Mouse (Mus musculus) erythroblast, embryonic 14.5 days (primary cell): ENCODE results near the gene Ppfia2. TPM values are rescaled to one million over a fixed set of nuclear protein-coding genes. Genes with fewer than 3 reads are reported as not detected.

Source experiments
- H3K27me3 ChIP-seq: 2 replicates; pipeline ENCODE4 v1.6.1; 2012; ENCODE audit warnings: inconsistent platforms; ENCODE audit not compliant: control insufficient read depth
- H3K36me3 ChIP-seq: 2 replicates; pipeline ENCODE4 v1.6.1; 2012; ENCODE audit warnings: mild to moderate bottlenecking, inconsistent platforms; ENCODE audit not compliant: control insufficient read depth
- H3K4me1 ChIP-seq: 2 replicates; pipeline ENCODE4 v1.6.1; 2012; ENCODE audit warnings: inconsistent platforms; ENCODE audit not compliant: control insufficient read depth
- H3K4me3 ChIP-seq: replicated peaks from 2 replicates; pipeline ENCODE3; 2012; ENCODE audit warnings: moderate library complexity, mild to moderate bottlenecking, inconsistent platforms
- H3K9me3 ChIP-seq: 2 replicates; pipeline ENCODE4 v1.6.1; 2012; ENCODE audit warnings: low read length, inconsistent platforms, mixed read lengths; ENCODE audit not compliant: control insufficient read depth
- GATA1 ChIP-seq: IDR thresholded peaks from 2 replicates; pipeline ENCODE4 v1.6.1; 2012; ENCODE audit warnings: low read length, inconsistent platforms, mixed read lengths
- TAL1 ChIP-seq: IDR thresholded peaks from 3 replicates; pipeline ENCODE4 v1.6.1; 2012; ENCODE audit warnings: low read length, inconsistent platforms, mixed read lengths
- polyA plus RNA-seq: library from polyadenylated mRNA; stranded (reverse); fragments of >175 nt; gene quantifications from 2 replicates; pipeline ENCODE4 v1.2.3, GENCODE M21; 2012

The Ppfia2 gene
- polyA plus RNA-seq, 1 experiment: not detected

DNA sequence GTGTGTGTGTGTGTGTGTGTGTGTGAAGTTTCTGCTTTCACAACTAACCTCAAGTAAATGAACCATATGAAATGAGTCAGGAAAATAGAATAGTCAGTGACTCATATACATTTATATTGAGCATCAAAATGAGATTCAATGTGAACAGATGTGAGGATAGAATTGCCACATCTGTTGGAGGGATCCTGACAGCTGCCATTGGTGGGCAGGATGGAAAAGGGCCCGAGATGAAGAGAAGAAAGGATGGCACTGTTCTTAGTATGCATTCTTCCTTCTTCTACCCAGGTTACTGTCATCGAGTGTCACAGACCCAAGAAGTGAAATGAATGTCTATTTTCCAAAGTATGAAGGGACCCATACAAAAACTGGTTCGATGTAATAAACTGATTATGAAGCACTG, 268.1 kb downstream of the Ppfia2 start:
- TF ChIP-seq GATA1: no peak
- no peak for TF ChIP-seq TAL1
- no peaks in the 10 kb centered on the region for H3K36me3 ChIP-seq
- no peak overlapping the region for H3K4me3 ChIP-seq
- H3K4me1 ChIP-seq: no peaks in the 10 kb centered on the region
- no peaks in the 10 kb centered on the region for H3K9me3 ChIP-seq
- no peaks in the 10 kb centered on the region for H3K27me3 ChIP-seq

- no peaks in the 10 kb centered on the region for H3K36me3 ChIP-seq
- no peaks in the 10 kb centered on the region for H3K27me3 ChIP-seq
- H3K9me3 ChIP-seq: peaks cover 2% of the 10 kb centered on the region
- H3K4me1 ChIP-seq: no peaks in the 10 kb centered on the region
- TF ChIP-seq TAL1 (no peak), GATA1 (no peak)
- no peak overlapping the region for H3K4me3 ChIP-seq
Measured at GRCm38 (mm10) chr10:106744966-106745365, 274.8 kb downstream of the Ppfia2 start.

DNA sequence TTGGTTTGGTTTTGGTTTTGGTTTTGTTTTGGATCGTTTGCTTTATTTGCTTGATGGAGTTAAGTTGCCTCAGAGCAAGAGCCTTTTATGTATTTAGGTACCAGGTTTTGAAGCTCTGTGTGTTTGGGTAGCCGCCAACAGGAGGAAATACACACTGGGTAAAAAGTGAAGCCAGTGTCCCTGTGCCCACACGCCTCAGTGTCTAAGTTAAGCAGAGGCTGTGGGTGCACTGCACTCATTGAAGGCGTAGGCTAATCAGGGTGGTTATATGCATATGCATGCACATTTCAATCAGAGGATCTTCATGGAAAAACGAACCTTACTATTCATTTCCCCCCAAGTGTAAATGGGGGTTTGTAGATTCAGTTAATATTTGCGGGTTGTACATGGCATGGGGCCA, 290.9 kb downstream of the Ppfia2 start:
- TF ChIP-seq TAL1 (no peak), GATA1 (no peak)
- Histone ChIP-seq H3K27me3 (no peaks in the 10 kb centered on the region), H3K4me3 (no peak overlapping the region), H3K9me3 (peaks cover 12% of the 10 kb centered on the region; the same call in 1 of the 2 replicates), H3K4me1 (no peaks in the 10 kb centered on the region), H3K36me3 (no peaks in the 10 kb centered on the region)

- Histone ChIP-seq H3K4me1 (no peaks in the 10 kb centered on the region), H3K36me3 (no peaks in the 10 kb centered on the region), H3K9me3 (peaks cover 7% of the 10 kb centered on the region; the same call in 1 of the 2 replicates), H3K27me3 (no peaks in the 10 kb centered on the region), H3K4me3 (no peak overlapping the region)
- no peak for TF ChIP-seq GATA1
- no peak for TF ChIP-seq TAL1
Measured at GRCm38 (mm10) chr10:106763785-106764184, 293.6 kb downstream of the Ppfia2 start.

DNA sequence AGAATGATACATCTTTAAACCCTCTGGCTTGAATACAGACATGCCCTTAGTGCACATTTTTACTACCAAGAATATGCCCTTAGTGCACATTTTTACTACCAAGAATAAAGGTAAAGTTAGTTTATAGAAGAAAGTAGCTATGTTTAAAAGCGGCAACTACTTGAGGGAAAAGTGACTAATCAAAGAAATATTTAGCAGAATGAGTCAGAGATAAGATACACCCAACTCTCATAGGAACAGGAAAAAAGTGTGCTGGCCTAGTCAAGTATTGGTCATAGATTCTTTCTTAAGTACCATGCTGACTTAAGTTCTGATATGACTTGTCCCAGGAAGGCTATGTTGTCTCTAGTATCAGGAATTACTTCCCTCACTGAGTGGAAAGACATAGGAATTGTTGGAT, 305.4 kb downstream of the Ppfia2 start:
- H3K36me3 ChIP-seq: no peaks in the 10 kb centered on the region
- TF ChIP-seq TAL1 (no peak), GATA1 (no peak)
- no peaks in the 10 kb centered on the region for H3K27me3 ChIP-seq
- no peaks in the 10 kb centered on the region for H3K4me1 ChIP-seq
- H3K4me3 ChIP-seq: no peak overlapping the region
- no peaks in the 10 kb centered on the region for H3K9me3 ChIP-seq

DNA sequence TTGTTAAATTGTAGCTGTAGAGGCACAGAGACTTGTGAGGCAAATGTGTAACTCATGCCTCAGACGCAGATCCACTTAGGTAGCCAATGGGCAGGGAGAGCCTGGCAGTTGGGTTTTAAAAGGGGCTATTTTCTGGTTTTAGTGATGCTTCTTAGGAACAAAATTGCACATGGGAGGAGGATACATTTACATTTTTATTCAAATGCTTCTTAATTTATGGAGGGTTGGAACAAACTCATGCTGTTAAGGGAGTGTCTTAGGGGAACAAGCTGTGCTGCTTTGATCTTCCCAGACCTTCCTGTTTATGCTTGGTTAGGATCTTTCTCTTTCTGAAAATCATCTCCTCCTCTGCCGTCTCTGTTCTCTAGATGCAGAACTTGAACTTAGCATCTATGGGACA, 345.3 kb downstream of the Ppfia2 start:
- TF ChIP-seq TAL1: no peak
- TF ChIP-seq GATA1: no peak
- Histone ChIP-seq H3K27me3 (no peaks in the 10 kb centered on the region), H3K4me1 (no peaks in the 10 kb centered on the region), H3K36me3 (no peaks in the 10 kb centered on the region), H3K4me3 (no peak overlapping the region), H3K9me3 (0 out of 2 replicates have a peak, but pooled peaks cover 2% of the 10 kb centered on the region)

DNA sequence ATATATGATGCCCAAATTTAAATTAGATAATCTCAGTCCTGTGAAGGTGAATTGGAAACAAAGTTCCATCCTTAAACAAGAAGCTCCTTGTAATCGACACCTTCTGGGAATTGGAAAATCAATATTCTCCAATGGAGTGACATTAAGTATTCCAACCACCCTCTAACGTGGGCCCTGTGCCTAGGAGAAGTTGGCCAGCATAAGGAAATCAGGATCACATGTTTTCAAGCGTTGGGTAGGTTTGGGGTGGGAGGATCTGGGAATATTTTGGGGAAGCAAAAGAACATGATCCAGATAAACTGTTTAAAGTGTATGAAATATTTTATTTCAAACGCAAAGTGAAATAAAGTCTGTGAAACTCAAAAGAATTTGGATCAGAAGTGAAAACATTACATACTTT, 348.2 kb downstream of the Ppfia2 start:
- H3K4me3 ChIP-seq: no peak overlapping the region
- H3K4me1 ChIP-seq: no peaks in the 10 kb centered on the region
- no peaks in the 10 kb centered on the region for H3K36me3 ChIP-seq
- TF ChIP-seq TAL1 (no peak), GATA1 (no peak)
- H3K9me3 ChIP-seq: 0 out of 2 replicates have a peak, but pooled peaks cover 2% of the 10 kb centered on the region
- no peaks in the 10 kb centered on the region for H3K27me3 ChIP-seq

DNA sequence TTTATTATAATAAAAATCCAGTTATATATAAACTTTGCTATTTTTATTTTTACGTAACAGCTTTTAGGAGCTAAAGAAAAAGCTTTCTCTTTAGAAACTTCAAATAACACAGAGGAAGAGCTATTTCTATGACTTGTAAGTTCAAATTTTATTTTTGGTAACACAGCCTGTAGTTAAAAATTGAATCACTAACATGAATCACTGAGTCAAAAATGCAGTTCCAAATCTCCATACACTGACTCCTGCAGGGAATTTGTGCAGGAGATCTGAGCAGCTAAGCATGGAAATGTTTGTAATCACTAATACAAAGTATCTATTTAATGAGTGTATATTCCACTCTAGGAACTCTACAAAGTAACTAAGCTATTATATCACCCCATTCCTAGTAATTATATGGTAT, 354.1 kb downstream of the Ppfia2 start:
- TF ChIP-seq TAL1 (no peak), GATA1 (no peak)
- H3K4me1 ChIP-seq: no peaks in the 10 kb centered on the region
- no peaks in the 10 kb centered on the region for H3K36me3 ChIP-seq
- H3K9me3 ChIP-seq: 0 out of 2 replicates have a peak, but pooled peaks cover under 1% of the 10 kb centered on the region
- H3K27me3 ChIP-seq: no peaks in the 10 kb centered on the region
- no peak overlapping the region for H3K4me3 ChIP-seq

GRCm38 (mm10) chr10:106838476-106838875, 368.3 kb downstream of the Ppfia2 start:
- no peak overlapping the region for H3K4me3 ChIP-seq
- H3K27me3 ChIP-seq: no peaks in the 10 kb centered on the region
- no peaks in the 10 kb centered on the region for H3K4me1 ChIP-seq
- H3K36me3 ChIP-seq: no peaks in the 10 kb centered on the region
- no peak for TF ChIP-seq GATA1
- no peak for TF ChIP-seq TAL1
- H3K9me3 ChIP-seq: no peaks in the 10 kb centered on the region

GRCm38 (mm10) chr10:106858106-106858505, 388.0 kb downstream of the Ppfia2 start:
- no peaks in the 10 kb centered on the region for H3K36me3 ChIP-seq
- H3K27me3 ChIP-seq: no peaks in the 10 kb centered on the region
- H3K4me3 ChIP-seq: no peak overlapping the region
- no peaks in the 10 kb centered on the region for H3K4me1 ChIP-seq
- no peaks in the 10 kb centered on the region for H3K9me3 ChIP-seq
- TF ChIP-seq TAL1: no peak
- TF ChIP-seq GATA1: no peak
